Mouse (Mus musculus): ENCODE results near the gene Zfp839. TPM values are rescaled to one million over a fixed set of nuclear protein-coding genes. Genes with fewer than 3 reads are reported as not detected.

The Zfp839 gene
- total RNA-seq (2017) = 6.5 to 11.1 TPM (median 9.0 TPM) in 3 replicates

GRCm38 (mm10) chr12:110850010-110850928, at the start of gene Zfp839:
Gene Zfp839, plus strand, starts transcription at chr12:110850253.
- ATAC-seq (replicated peaks; ENCODE audit: insufficient number of reproducible peaks, low FRiP score, low TSS enrichment, poor library complexity, severe bottlenecking) = peak; percentile 55

- no peak for ATAC-seq (replicated peaks; ENCODE audit: insufficient number of reproducible peaks, low FRiP score, low TSS enrichment, poor library complexity, severe bottlenecking)
These were observed 48.1 kb upstream of the Zfp839 start for GRCm38 (mm10) chr12:110801876-110802464.

- no peak for ATAC-seq (replicated peaks; ENCODE audit: insufficient number of reproducible peaks, low FRiP score, low TSS enrichment, poor library complexity, severe bottlenecking)
These were observed 47.3 kb upstream of the Zfp839 start for GRCm38 (mm10) chr12:110802674-110803297.

GRCm38 (mm10) chr12:110804261-110804660, 45.8 kb upstream of the Zfp839 start:
- no peak for ATAC-seq (replicated peaks; ENCODE audit: insufficient number of reproducible peaks, low FRiP score, low TSS enrichment, poor library complexity, severe bottlenecking)

- no peak for ATAC-seq (replicated peaks; ENCODE audit: insufficient number of reproducible peaks, low FRiP score, low TSS enrichment, poor library complexity, severe bottlenecking)
These were observed 43.6 kb upstream of the Zfp839 start for GRCm38 (mm10) chr12:110806301-110806970.

GRCm38 (mm10) chr12:110808430-110808829, 41.6 kb upstream of the Zfp839 start:
- no peak for ATAC-seq (replicated peaks; ENCODE audit: insufficient number of reproducible peaks, low FRiP score, low TSS enrichment, poor library complexity, severe bottlenecking)

GRCm38 (mm10) chr12:110808848-110809247, 41.2 kb upstream of the Zfp839 start:
- ATAC-seq (replicated peaks; ENCODE audit: insufficient number of reproducible peaks, low FRiP score, low TSS enrichment, poor library complexity, severe bottlenecking) = no peak

- ATAC-seq (replicated peaks; ENCODE audit: insufficient number of reproducible peaks, low FRiP score, low TSS enrichment, poor library complexity, severe bottlenecking) = peak; percentile 81
These were observed 36.9 kb upstream of the Zfp839 start for GRCm38 (mm10) chr12:110813132-110813531.

GRCm38 (mm10) chr12:110813624-110814023, 36.4 kb upstream of the Zfp839 start:
- no peak for ATAC-seq (replicated peaks; ENCODE audit: insufficient number of reproducible peaks, low FRiP score, low TSS enrichment, poor library complexity, severe bottlenecking)

- no peak for ATAC-seq (replicated peaks; ENCODE audit: insufficient number of reproducible peaks, low FRiP score, low TSS enrichment, poor library complexity, severe bottlenecking)
These were observed 35.1 kb upstream of the Zfp839 start for GRCm38 (mm10) chr12:110814924-110815323.

GRCm38 (mm10) chr12:110816833-110817232, 33.2 kb upstream of the Zfp839 start:
- ATAC-seq (replicated peaks; ENCODE audit: insufficient number of reproducible peaks, low FRiP score, low TSS enrichment, poor library complexity, severe bottlenecking) = no peak

GRCm38 (mm10) chr12:110819367-110819766, 30.7 kb upstream of the Zfp839 start:
- ATAC-seq (replicated peaks; ENCODE audit: insufficient number of reproducible peaks, low FRiP score, low TSS enrichment, poor library complexity, severe bottlenecking) = no peak

- 0 out of 2 replicates have a peak, but pooled peaks have one; percentile 7 for ATAC-seq (replicated peaks; ENCODE audit: insufficient number of reproducible peaks, low FRiP score, low TSS enrichment, poor library complexity, severe bottlenecking)
These were observed 28.3 kb upstream of the Zfp839 start for GRCm38 (mm10) chr12:110821787-110822186.

GRCm38 (mm10) chr12:110822366-110822765, 27.7 kb upstream of the Zfp839 start:
- ATAC-seq (replicated peaks; ENCODE audit: insufficient number of reproducible peaks, low FRiP score, low TSS enrichment, poor library complexity, severe bottlenecking) = 0 out of 2 replicates have a peak, but pooled peaks have one; percentile 6

GRCm38 (mm10) chr12:110828908-110829307, 21.1 kb upstream of the Zfp839 start:
- no peak for ATAC-seq (replicated peaks; ENCODE audit: insufficient number of reproducible peaks, low FRiP score, low TSS enrichment, poor library complexity, severe bottlenecking)

- no peak for ATAC-seq (replicated peaks; ENCODE audit: insufficient number of reproducible peaks, low FRiP score, low TSS enrichment, poor library complexity, severe bottlenecking)
These were observed 19.6 kb upstream of the Zfp839 start for GRCm38 (mm10) chr12:110830293-110831024.

GRCm38 (mm10) chr12:110835182-110835581, 14.9 kb upstream of the Zfp839 start:
- ATAC-seq (replicated peaks; ENCODE audit: insufficient number of reproducible peaks, low FRiP score, low TSS enrichment, poor library complexity, severe bottlenecking) = no peak

- no peak for ATAC-seq (replicated peaks; ENCODE audit: insufficient number of reproducible peaks, low FRiP score, low TSS enrichment, poor library complexity, severe bottlenecking)
These were observed 13.3 kb upstream of the Zfp839 start for GRCm38 (mm10) chr12:110836729-110837128.

Measured in monocyte, adult 5-6 weeks (primary cell).